Mouse (Mus musculus) ES-Bruce4 (cell line): Measurements from ENCODE around the gene Nprl2.

Source experiments
- CTCF ChIP-seq: IDR thresholded peaks from one replicate; pipeline ENCODE4 v1.8.1; 2011; ENCODE audit warnings: low read depth, low read length
- POLR2A ChIP-seq: IDR thresholded peaks from one replicate; pipeline ENCODE4 v1.8.1; 2011; ENCODE audit warnings: low read length; ENCODE audit not compliant: insufficient read depth

DNA sequence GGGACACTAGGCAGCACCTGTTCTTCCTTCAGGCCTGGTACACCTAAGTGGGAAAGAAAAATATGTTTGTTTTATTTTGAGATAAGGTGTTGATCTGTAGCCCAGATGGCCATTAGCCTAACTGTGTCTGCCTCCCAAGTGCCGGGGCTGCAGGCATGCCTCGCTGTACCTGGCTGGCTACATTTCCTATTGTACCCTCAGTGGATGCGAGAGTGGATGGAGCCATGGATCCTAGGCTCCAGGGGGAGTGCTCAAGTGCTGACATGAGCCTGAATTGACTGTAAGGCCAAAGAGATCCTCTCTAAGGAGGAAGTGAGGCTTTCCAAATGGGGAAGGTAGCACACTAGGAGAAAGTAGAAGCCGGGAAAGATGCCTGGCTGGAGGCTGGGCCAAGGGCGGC lies 5.9 kb downstream of the Nprl2 start:
- TF ChIP-seq CTCF = no peak
- TF ChIP-seq POLR2A = no peak
